Mouse (Mus musculus) forebrain, embryonic 16.5 days (tissue): ENCODE results near the gene Faap20. TPM values are rescaled to one million over a fixed set of nuclear protein-coding genes. Genes with fewer than 3 reads are reported as not detected.
A peak's percentile ranks its signal among the peaks of the same experiment; 100 is the strongest.

ENCODE experiments used
- ATAC-seq: fragments of 200-750 bp; cut with Nextera tagmentation; 2 replicates; pipeline ENCODE4 v1.8.0; 2017; ENCODE audit warnings: mild to moderate bottlenecking, moderate library complexity
- H3K27ac ChIP-seq: fragments of 300-500 bp; sonication (generic); 2 replicates; pipeline ENCODE4 v1.5.1; 2014; ENCODE audit warnings: low read length, control low read depth
- H3K27me3 ChIP-seq: fragments of 300-500 bp; sonication (generic); replicated peaks from 2 replicates; pipeline ENCODE4 v1.6.1; 2014; ENCODE audit warnings: low read length; ENCODE audit not compliant: control insufficient read depth, insufficient read depth
- H3K36me3 ChIP-seq: fragments of 300-500 bp; sonication (generic); 2 replicates; pipeline ENCODE4 v1.6.1; 2014; ENCODE audit not compliant: control insufficient read depth, insufficient read depth
- H3K4me1 ChIP-seq: fragments of 300-500 bp; sonication (generic); replicated peaks from 2 replicates; pipeline ENCODE4 v1.6.1; 2014; ENCODE audit warnings: low read length; ENCODE audit not compliant: control insufficient read depth, insufficient read depth
- H3K4me2 ChIP-seq: fragments of 300-500 bp; sonication (generic); 2 replicates; pipeline ENCODE4 v1.6.1; 2014; ENCODE audit warnings: mild to moderate bottlenecking, low read length, control low read depth
- H3K4me3 ChIP-seq: fragments of 300-500 bp; sonication (generic); replicated peaks from 2 replicates; pipeline ENCODE4 v1.5.1; 2014; ENCODE audit warnings: mild to moderate bottlenecking, low read length, control low read depth
- H3K9ac ChIP-seq: fragments of 300-500 bp; sonication (generic); replicated peaks from 2 replicates; pipeline ENCODE4 v1.6.1; 2014; ENCODE audit warnings: low read depth, low read length, control low read depth
- H3K9me3 ChIP-seq: fragments of 300-500 bp; sonication (generic); 2 replicates; pipeline ENCODE4 v1.6.1; 2016; ENCODE audit warnings: low read length; ENCODE audit not compliant: control insufficient read depth
- WGBS: fragments of 180-500 bp; shearing (Covaris S2); extraction: QIAGEN DNeasy Blood & Tissue Kit; methylation state at CpG from one replicate; pipeline ENCODE4 v1.1.7; 2014; 5-methylcytosine and 5-hydroxymethylcytosine counted together
- polyA plus RNA-seq: library from polyadenylated mRNA; unstranded; fragments of >200 nt; fragmentation: Nextera tagmentation; extraction: Ambion mirVana; gene quantifications from 2 replicates; pipeline ENCODE4 v1.2.1, GENCODE M21; 2015

Faap20 gene
- polyA plus RNA-seq, 1 experiment from 2014 or later: 79.4 TPM

DNA sequence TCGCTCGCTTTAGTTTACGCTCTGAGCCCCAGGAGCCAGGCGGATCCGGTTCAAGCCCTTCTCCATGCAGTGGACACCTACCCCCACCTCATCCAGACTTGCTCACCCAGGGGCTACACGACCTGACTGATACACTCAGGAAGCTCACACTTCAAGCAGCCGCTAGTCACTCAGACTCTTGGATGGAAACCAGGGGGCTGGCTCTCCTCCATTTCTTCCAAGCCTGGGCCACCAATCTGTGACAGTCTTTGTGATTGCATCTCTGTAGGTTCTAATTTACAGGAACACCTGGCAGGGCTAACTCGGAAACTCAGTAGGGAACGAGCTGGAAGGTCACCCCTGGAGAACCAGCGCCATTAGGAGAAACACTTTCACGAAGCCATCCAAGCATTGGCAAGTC is 38.1 kb downstream of the Faap20 start:
- Histone ChIP-seq H3K27me3 (no peaks in the 10 kb centered on the region), H3K9me3 (no peaks in the 10 kb centered on the region)

DNA sequence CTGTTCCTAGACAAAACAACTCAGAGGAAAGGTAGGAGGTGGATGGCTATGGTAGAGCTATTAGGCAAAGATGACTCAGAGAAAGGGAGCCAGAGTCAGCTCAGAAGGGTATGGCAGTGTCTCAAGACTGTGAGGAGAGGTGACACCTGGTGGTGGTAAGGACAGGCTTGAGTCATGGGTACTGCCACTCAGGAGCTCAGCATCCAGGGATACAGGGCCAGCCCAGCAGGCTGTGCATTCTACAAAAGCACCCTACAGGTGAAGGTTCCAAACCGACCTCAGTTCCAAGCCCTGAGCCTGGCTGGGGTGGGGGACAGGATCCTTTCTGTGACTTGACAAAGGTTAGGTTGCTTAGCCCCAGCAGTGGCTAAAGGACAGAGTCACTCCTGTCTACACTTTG is 39.0 kb downstream of the Faap20 start:
- 67% methylated on average over 1 of the region's 1 CpGs for WGBS
- Histone ChIP-seq H3K27ac (no peak overlapping the region), H3K36me3 (no peaks in the 10 kb centered on the region; the same call in 1 of the 2 replicates), H3K9me3 (no peaks in the 10 kb centered on the region), H3K4me3 (no peak overlapping the region), H3K4me2 (no peak overlapping the region), H3K9ac (no peak overlapping the region), H3K4me1 (peaks cover 9% of the 10 kb centered on the region), H3K27me3 (no peaks in the 10 kb centered on the region)
- ATAC-seq: no peak

More for the DNA sequence above, 38.1 kb downstream of the Faap20 start:
- ATAC-seq: no peak
- no peak overlapping the region for H3K4me2 ChIP-seq
- H3K9ac ChIP-seq: no peak overlapping the region
- no peak overlapping the region for H3K4me3 ChIP-seq
- H3K4me1 ChIP-seq: peaks cover 17% of the 10 kb centered on the region
- WGBS: 76% methylated on average over 11 of the region's 11 CpGs
- H3K27ac ChIP-seq: no peak overlapping the region
- H3K36me3 ChIP-seq: no peaks in the 10 kb centered on the region; the same call in 1 of the 2 replicates

DNA sequence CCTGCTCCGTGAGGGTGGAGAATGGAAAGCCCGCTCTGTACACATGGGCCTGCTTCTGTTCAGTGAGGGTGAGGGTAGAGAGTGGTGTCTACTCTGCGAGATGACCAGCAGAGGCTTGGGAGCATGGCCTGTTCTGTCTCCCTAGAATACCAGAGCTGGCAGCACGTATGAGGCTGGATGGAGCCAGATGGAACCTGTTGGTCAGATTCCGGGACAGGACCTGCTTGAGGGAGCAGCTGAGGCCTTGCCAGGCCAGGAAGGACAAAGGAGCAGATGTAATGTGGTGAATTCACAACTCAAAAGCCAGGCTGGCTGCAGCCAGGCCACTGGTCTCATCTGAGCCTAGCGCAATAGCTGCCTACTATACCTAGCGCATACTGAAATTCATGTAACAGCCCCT is 40.4 kb downstream of the Faap20 start:
- ATAC-seq: no peak
- Histone ChIP-seq H3K27me3 (no peaks in the 10 kb centered on the region), H3K27ac (no peak overlapping the region), H3K4me3 (no peak overlapping the region), H3K9me3 (no peaks in the 10 kb centered on the region), H3K9ac (no peak overlapping the region), H3K36me3 (no peaks in the 10 kb centered on the region; the same call in 1 of the 2 replicates), H3K4me1 (peaks cover 16% of the 10 kb centered on the region), H3K4me2 (no peak overlapping the region)
- 87% methylated on average over 7 of the region's 7 CpGs for WGBS

DNA sequence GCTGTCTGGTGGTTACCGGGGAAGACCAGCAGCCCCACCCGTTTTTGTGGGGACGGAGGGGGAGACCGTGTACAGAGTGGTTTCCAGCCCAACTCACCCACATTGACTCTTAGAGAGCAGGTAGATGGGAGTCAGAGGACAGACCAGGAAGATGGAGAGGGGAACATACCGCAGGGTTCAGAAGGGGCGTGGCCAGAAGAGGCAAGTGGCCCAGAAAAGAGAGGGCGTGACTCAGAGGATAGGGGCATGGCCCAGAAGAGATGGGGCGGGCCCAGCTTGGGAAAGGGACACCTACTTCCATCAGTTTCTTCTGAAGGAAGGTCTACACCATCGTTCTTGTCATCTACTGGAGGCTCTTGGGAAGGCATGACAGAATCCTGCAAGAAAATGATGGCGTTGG is 43.3 kb downstream of the Faap20 start:
- no peak overlapping the region for H3K9ac ChIP-seq
- ATAC-seq: no peak
- no peak overlapping the region for H3K4me2 ChIP-seq

DNA sequence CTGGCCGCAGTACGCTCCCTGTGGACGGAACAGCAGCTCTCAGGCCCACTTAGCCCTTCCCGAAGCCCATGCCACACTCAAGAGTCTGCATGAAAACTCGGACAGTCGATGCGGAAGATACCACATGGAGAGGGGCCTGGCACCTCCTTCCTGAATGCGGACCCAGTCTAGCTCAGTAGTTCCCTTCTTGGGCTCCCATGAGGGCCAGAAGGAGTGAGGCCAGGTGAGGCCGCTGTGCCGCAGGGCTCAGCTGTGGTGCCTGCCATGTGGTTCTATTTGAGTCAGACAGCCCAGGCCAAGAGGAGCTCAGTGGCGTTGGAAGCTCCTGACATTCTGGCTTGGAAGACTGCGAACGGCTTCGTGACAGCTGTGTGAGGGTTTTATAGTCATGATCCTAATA is 44.8 kb downstream of the Faap20 start:
- no peak overlapping the region for H3K4me2 ChIP-seq
- WGBS: 88% methylated on average over 14 of the region's 14 CpGs
- H3K4me3 ChIP-seq: no peak overlapping the region
- ATAC-seq: no peak
- H3K36me3 ChIP-seq: no peaks in the 10 kb centered on the region
- peaks cover 22% of the 10 kb centered on the region for H3K4me1 ChIP-seq
- peak overlapping the region; percentile 94 for H3K27ac ChIP-seq
- H3K27me3 ChIP-seq: no peaks in the 10 kb centered on the region
- H3K9me3 ChIP-seq: no peaks in the 10 kb centered on the region
- H3K9ac ChIP-seq: no peak overlapping the region

More for the DNA sequence above, 43.3 kb downstream of the Faap20 start:
- H3K4me1 ChIP-seq: peaks cover 25% of the 10 kb centered on the region
- WGBS: 93% methylated on average over 10 of the region's 10 CpGs
- no peak overlapping the region for H3K27ac ChIP-seq
- H3K27me3 ChIP-seq: no peaks in the 10 kb centered on the region
- no peaks in the 10 kb centered on the region for H3K9me3 ChIP-seq
- H3K36me3 ChIP-seq: no peaks in the 10 kb centered on the region; the same call in 1 of the 2 replicates
- no peak overlapping the region for H3K4me3 ChIP-seq

DNA sequence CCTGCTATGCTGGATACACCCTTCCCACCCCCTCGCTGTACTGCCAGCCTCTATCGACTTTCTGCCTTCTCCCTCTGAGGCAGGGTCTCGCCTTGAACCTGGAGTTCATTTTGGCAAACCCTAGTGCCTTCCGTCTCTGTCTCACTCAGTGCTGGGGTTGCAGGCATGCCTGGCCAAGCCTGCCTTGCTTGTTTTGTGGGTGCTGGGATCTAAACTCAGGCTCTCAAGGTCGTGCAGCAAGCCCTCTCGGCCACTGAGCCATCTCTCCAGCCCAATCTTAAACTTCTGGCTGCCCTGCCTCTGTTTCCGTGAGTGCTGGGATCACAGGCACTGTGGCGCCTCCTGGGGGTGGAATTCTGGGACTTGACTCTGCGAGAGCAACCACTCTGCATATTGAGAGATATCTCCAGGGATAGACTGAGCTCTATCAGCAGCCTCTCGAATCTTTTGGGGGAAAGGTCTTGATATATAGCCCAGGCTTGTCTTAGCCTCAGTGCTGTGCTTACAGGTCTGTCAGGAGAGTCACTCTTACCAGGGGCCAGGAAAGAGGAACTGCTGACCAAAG is 45.5 kb downstream of the Faap20 start:
- Histone ChIP-seq H3K4me2 (peak overlapping the region; percentile 16), H3K36me3 (no peaks in the 10 kb centered on the region), H3K4me1 (peaks cover 22% of the 10 kb centered on the region), H3K9ac (no peak overlapping the region), H3K27me3 (no peaks in the 10 kb centered on the region), H3K4me3 (no peak overlapping the region), H3K9me3 (no peaks in the 10 kb centered on the region), H3K27ac (peak overlapping the region; percentile 94)
- no peak for ATAC-seq
- WGBS: 79% methylated on average over 10 of the region's 10 CpGs

DNA sequence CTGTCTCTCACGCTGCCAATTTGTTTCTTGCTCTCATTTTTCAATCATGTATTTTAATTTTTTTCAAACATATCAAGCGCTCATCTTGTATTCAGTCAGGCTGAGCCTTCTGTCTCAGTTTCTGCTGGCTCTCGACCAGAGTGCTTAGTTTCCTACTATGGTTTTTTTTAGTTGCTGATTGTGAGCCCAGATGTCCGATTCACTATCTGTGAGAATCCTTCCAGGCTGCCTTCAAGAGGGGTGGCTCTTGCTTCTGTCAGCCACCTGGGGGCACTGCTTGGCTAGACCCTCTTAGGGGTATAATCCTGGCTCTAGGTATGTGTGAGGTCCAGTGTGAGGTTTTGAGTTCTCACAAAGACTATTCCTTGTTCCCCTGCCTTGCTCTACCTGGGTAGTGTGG is 46.4 kb downstream of the Faap20 start:
- no peak overlapping the region for H3K4me2 ChIP-seq
- 35% methylated on average over 4 of the region's 4 CpGs for WGBS
- H3K36me3 ChIP-seq: no peaks in the 10 kb centered on the region
- H3K27me3 ChIP-seq: no peaks in the 10 kb centered on the region
- H3K4me3 ChIP-seq: no peak overlapping the region
- peak; percentile 70 for ATAC-seq
- H3K4me1 ChIP-seq: peaks cover 22% of the 10 kb centered on the region
- peak overlapping the region; percentile 94 for H3K27ac ChIP-seq
- no peak overlapping the region for H3K9ac ChIP-seq
- no peaks in the 10 kb centered on the region for H3K9me3 ChIP-seq

DNA sequence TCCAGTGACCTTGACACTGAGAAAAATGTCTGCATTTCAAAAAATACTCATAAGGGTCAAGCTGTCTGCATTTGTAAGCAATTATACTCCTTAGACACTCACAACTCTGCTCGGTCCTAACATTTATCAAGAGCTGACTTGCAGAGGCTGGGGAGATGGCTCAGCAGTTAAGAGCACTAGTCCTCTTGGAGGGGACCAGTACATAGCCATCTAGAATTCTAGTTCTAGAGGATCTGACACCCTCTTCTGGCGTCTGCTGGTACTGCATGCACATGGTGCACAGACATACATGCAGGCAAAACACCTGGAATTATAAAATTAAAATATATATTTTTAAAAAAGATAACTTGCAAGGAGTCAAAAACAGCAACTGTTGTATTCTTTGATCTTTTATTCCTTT is 47.5 kb downstream of the Faap20 start:
- no peak for ATAC-seq
- Histone ChIP-seq H3K4me3 (no peak overlapping the region), H3K27me3 (no peaks in the 10 kb centered on the region), H3K4me2 (no peak overlapping the region), H3K9me3 (no peaks in the 10 kb centered on the region), H3K27ac (peak overlapping the region; percentile 94), H3K4me1 (peaks cover 22% of the 10 kb centered on the region), H3K36me3 (no peaks in the 10 kb centered on the region), H3K9ac (no peak overlapping the region)
- 48% methylated on average over 2 of the region's 2 CpGs for WGBS

DNA sequence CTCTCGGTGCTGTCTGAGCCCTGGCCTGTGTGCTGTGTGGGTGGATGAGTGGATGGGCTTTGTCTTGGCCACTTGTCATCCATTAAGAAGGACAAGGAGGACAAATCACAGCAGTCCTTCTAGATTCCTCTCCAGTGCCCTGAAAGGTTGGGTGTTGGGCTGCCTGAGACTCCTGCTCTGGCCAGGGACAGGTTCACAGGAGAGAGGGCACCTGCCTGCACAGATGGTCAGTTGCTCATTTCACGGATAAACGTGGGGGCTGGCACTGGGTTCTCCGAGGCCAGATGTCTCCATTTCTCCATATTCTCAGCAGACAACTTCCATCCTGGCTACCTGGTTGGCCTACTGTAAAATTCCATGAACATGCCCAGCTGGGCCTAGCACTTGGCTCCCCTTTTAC is 49.2 kb downstream of the Faap20 start:
- H3K27me3 ChIP-seq: no peaks in the 10 kb centered on the region
- H3K36me3 ChIP-seq: no peaks in the 10 kb centered on the region
- ATAC-seq: no peak
- H3K4me3 ChIP-seq: no peak overlapping the region
- WGBS: 87% methylated on average over 4 of the region's 4 CpGs
- peaks cover 22% of the 10 kb centered on the region for H3K4me1 ChIP-seq
- H3K9ac ChIP-seq: no peak overlapping the region
- H3K27ac ChIP-seq: no peak overlapping the region
- no peak overlapping the region for H3K4me2 ChIP-seq
- H3K9me3 ChIP-seq: no peaks in the 10 kb centered on the region
